Mouse (Mus musculus): ENCODE results near the gene Nrm. TPM values are rescaled to one million over a fixed set of nuclear protein-coding genes. Genes with fewer than 3 reads are reported as not detected.

Gene Nrm
- total and polyA plus RNA-seq, 3 experiments, result 11.1 to 49.9 TPM; not detected in 1

- TF ChIP-seq MAFK (IDR thresholded peaks at IDR 0.05; ENCODE audit: borderline replicate concordance, low read depth, low read length) (no peak), MYC (IDR thresholded peaks at IDR 0.05; ENCODE audit: low read depth, low read length) (no peak), POLR2AphosphoS5 (IDR thresholded peaks at IDR 0.05; ENCODE audit: borderline replicate concordance, low read depth, low read length) (no peak), MAX (IDR thresholded peaks at IDR 0.05; ENCODE audit: low read length) (no peak), RCOR1 (IDR thresholded peaks at IDR 0.05; ENCODE audit: low read depth, low read length) (no peak), CHD1 (IDR thresholded peaks at IDR 0.05; ENCODE audit: low read depth, low read length) (no peak), POLR2A (IDR thresholded peaks at IDR 0.05; ENCODE audit: control insufficient read depth in 1 of 2, insufficient read depth in 1 of 2, low read depth in 1 of 2, low read length in 2 of 2, poor library complexity in 1 of 2) (no peak), UBTF (IDR thresholded peaks at IDR 0.05; ENCODE audit: borderline replicate concordance, insufficient read depth, low read depth, low read length) (no peak), MXI1 (IDR thresholded peaks at IDR 0.05; ENCODE audit: low read depth, low read length) (no peak), HCFC1 (IDR thresholded peaks at IDR 0.05; ENCODE audit: low read depth, low read length) (no peak), USF1 (IDR thresholded peaks at IDR 0.05; ENCODE audit: low read depth, low read length) (no peak), KAT2A (conservative IDR thresholded peaks at IDR 0.05; ENCODE audit: low read depth, low read length) (no peak), MYB (IDR thresholded peaks at IDR 0.05; ENCODE audit: low read depth, low read length) (no peak), ETS1 (IDR thresholded peaks at IDR 0.05; ENCODE audit: low read depth, low read length) (no peak), MEF2A (IDR thresholded peaks at IDR 0.05; ENCODE audit: extremely low read depth, insufficient replicate concordance, low read depth, low read length, poor library complexity, severe bottlenecking) (no peak), USF2 (IDR thresholded peaks at IDR 0.05; ENCODE audit: borderline replicate concordance in 1 of 2, insufficient read depth in 1 of 2, low read depth in 1 of 2, low read length in 2 of 2) (no peak), GABPA (IDR thresholded peaks at IDR 0.05; ENCODE audit: low read depth, low read length) (no peak)
- Histone ChIP-seq H3K4me1 (ENCODE audit: control insufficient read depth in 1 of 2, insufficient read depth in 2 of 2, low read length in 2 of 2) (no peaks in the 10 kb centered on the region), H3K9ac (ENCODE audit: control insufficient read depth, low read depth, low read length, poor library complexity, severe bottlenecking) (no peak overlapping the region), H3K36me3 (ENCODE audit: control insufficient read depth in 1 of 2, insufficient read depth in 2 of 2, low read length in 2 of 2) (peaks cover 0 to 10% of the 10 kb centered on the region in 2 experiments; a peak in 2 of 4 replicates), H3K4me3 (ENCODE audit: control insufficient read depth in 1 of 2, insufficient read depth in 1 of 2, low read depth in 2 of 2, low read length in 2 of 2) (no peak overlapping the region), H3K79me2 (ENCODE audit: control insufficient read depth, insufficient read depth, low read length, poor library complexity) (no peaks in the 10 kb centered on the region), H3K27ac (ENCODE audit: control insufficient read depth, low read depth, low read length) (no peak overlapping the region), H3K27me3 (ENCODE audit: control insufficient read depth in 1 of 2, insufficient read depth in 2 of 2, low read length in 2 of 2) (no peaks in the 10 kb centered on the region), H3K9me3 (replicated peaks; ENCODE audit: insufficient read depth, low read length) (no peaks in the 10 kb centered on the region)
- no peak for DNase-seq (ENCODE audit: low read depth, low spot score)
Observed at GRCm38 (mm10) chr17:35887725-35888124, 26.6 kb downstream of the Nrm start.

DNA sequence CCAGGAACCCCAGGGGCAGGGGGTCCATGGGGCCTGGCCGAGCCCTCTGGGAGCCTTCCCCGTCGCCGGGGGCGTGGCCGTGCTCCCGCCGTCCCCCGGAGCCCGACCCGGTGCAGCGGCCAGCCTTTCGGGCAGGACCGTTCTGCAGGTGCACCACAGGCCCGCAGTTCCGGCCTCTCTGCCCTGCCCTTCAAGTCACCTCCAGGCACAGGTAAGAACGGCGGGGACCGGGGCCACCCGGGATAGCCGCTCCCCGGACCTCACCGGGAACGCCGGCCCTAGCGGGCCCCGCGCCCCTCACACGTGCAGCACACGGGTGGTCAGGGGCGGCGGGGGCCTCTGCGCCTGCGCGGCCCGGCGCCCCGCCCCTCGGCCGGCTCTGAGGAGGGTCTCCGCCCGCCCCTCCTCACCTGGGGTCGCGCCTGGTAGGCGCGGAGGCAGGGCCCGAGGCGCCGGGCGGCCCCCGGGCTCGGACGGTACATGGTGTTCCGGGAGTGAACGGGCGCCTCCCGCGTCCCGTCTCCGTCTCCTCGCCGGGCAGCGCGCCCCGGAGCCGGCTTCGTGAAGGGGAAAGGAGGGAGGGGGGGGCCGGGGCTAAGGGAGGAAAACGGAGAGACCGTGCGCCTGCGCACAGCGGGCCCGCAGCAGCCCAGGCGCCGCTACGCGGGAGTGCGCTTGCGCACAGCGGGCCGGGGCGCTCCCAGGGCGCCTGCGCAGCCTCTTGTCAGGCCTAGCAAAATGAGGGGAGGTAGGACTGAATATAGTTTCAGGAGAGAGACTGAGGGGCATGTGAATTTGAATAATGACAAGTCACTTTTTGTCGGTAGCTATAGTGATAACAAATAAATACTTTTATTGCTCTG is 35.9 kb downstream of the Nrm start, which contains the start of gene 2310061I04Rik:
Gene 2310061I04Rik, minus strand, starts transcription at position 651 of the 863 bp plus-strand sequence.
- H3K9ac ChIP-seq (ENCODE audit: control insufficient read depth, low read depth, low read length, poor library complexity, severe bottlenecking), result peak within 1 kb of the TSS; percentile 99
- H3K36me3 ChIP-seq (ENCODE audit: control insufficient read depth in 1 of 2, insufficient read depth in 2 of 2, low read length in 2 of 2), result peaks cover 3 to 31% of the 10 kb centered on the region in 2 experiments; a peak in 3 of 4 replicates
- H3K27me3 ChIP-seq (ENCODE audit: control insufficient read depth in 1 of 2, insufficient read depth in 2 of 2, low read length in 2 of 2), result no peaks in the 10 kb centered on the region
- DNase-seq (ENCODE audit: low read depth, low spot score), result peak; percentile 94
- peaks cover 22% of the 10 kb centered on the region for H3K79me2 ChIP-seq (ENCODE audit: control insufficient read depth, insufficient read depth, low read length, poor library complexity)
- peak within 1 kb of the TSS; percentile 93 for H3K4me3 ChIP-seq (ENCODE audit: control insufficient read depth in 1 of 2, insufficient read depth in 1 of 2, low read depth in 2 of 2, low read length in 2 of 2)
- H3K27ac ChIP-seq (ENCODE audit: control insufficient read depth, low read depth, low read length), result peak within 1 kb of the TSS; percentile 84
- H3K4me1 ChIP-seq (ENCODE audit: control insufficient read depth in 1 of 2, insufficient read depth in 2 of 2, low read length in 2 of 2), result peaks cover 4 to 40% of the 10 kb centered on the region in 2 experiments; a peak in 3 of 4 replicates
- H3K9me3 ChIP-seq (replicated peaks; ENCODE audit: insufficient read depth, low read length), result no peaks in the 10 kb centered on the region
- TF ChIP-seq NELFE (IDR thresholded peaks at IDR 0.05; ENCODE audit: low read depth, low read length), result peak; percentile 68
- TF ChIP-seq USF1 (IDR thresholded peaks at IDR 0.05; ENCODE audit: low read depth, low read length), result no peak
- TF ChIP-seq BHLHE40 (IDR thresholded peaks at IDR 0.05; ENCODE audit: borderline replicate concordance, low read depth, low read length), result peak; percentile 88; the same call in 1 of the 2 replicates
- TF ChIP-seq MEF2A (IDR thresholded peaks at IDR 0.05; ENCODE audit: extremely low read depth, insufficient replicate concordance, low read depth, low read length, poor library complexity, severe bottlenecking), result no peak
- peak; percentile 77 for TF ChIP-seq MAX (IDR thresholded peaks at IDR 0.05; ENCODE audit: low read length)
- peak; percentile 76 for TF ChIP-seq HCFC1 (IDR thresholded peaks at IDR 0.05; ENCODE audit: low read depth, low read length)
- no peak for TF ChIP-seq SMC3 (IDR thresholded peaks at IDR 0.05; ENCODE audit: low read depth, low read length)
- TF ChIP-seq RCOR1 (IDR thresholded peaks at IDR 0.05; ENCODE audit: low read depth, low read length), result 0 out of 2 replicates have a peak, but pooled peaks have one; percentile 22
- TF ChIP-seq CHD1 (IDR thresholded peaks at IDR 0.05; ENCODE audit: low read depth, low read length), result 0 out of 2 replicates have a peak, but pooled peaks have one; percentile 20
- no peak for TF ChIP-seq CHD2 (IDR thresholded peaks at IDR 0.05; ENCODE audit: low read length)
- peak; percentile 93 for TF ChIP-seq MAZ (IDR thresholded peaks at IDR 0.05; ENCODE audit: low read depth, low read length)
- TF ChIP-seq MXI1 (IDR thresholded peaks at IDR 0.05; ENCODE audit: low read depth, low read length), result peak; percentile 95
- TF ChIP-seq CTCF (IDR thresholded peaks at IDR 0.05 in 2 of 3, conservative IDR thresholded peaks at IDR 0.05 in 1 of 3; ENCODE audit: control insufficient read depth in 1 of 3, insufficient read depth in 1 of 3, low read depth in 2 of 3, low read length in 3 of 3, poor library complexity in 1 of 3, severe bottlenecking in 1 of 3), result 0 out of 6 replicates have a peak, but pooled peaks of 1 of the 3 experiments have one; percentile 1
- 0 out of 2 replicates have a peak, but pooled peaks have one; percentile 75 for TF ChIP-seq ZMIZ1 (IDR thresholded peaks at IDR 0.05; ENCODE audit: low read depth, low read length)
- peak; percentile 83 for TF ChIP-seq MYC (IDR thresholded peaks at IDR 0.05; ENCODE audit: low read depth, low read length)
- peak; percentile 76 for TF ChIP-seq SIN3A (IDR thresholded peaks at IDR 0.05; ENCODE audit: low read length)
- peak; percentile 87 for TF ChIP-seq NRF1 (IDR thresholded peaks at IDR 0.05; ENCODE audit: insufficient read depth, low read depth, low read length, poor library complexity, severe bottlenecking)

Data from MEL (cell line).